Mouse (Mus musculus) heart, embryonic 16.5 days (tissue): ENCODE data around the gene Tnr. TPM values are rescaled to one million over a fixed set of nuclear protein-coding genes. Genes with fewer than 3 reads are reported as not detected.
"Not testable (repeated sequence)": the region's sequence is repeated elsewhere in the genome, so short reads cannot be mapped to it uniquely, and the experiment has no call there.

ENCODE experiments used
- ATAC-seq: fragments of 200-750 bp; cut with Nextera tagmentation; replicated peaks from 2 replicates; pipeline ENCODE4 v1.8.0; 2017; ENCODE audit warnings: moderate number of reproducible peaks; ENCODE audit not compliant: insufficient read depth, low FRiP score; ENCODE audit errors: extremely low read depth
- H3K27ac ChIP-seq: fragments of 300-500 bp; sonication (generic); 2 replicates; pipeline ENCODE4 v1.5.1; 2014; ENCODE audit warnings: mild to moderate bottlenecking, low read length, control low read depth, moderate library complexity
- H3K27me3 ChIP-seq: fragments of 300-500 bp; sonication (generic); 2 replicates; pipeline ENCODE4 v1.6.1; 2014; ENCODE audit warnings: low read length, mixed read lengths; ENCODE audit not compliant: control insufficient read depth, insufficient read depth
- H3K36me3 ChIP-seq: fragments of 300-500 bp; sonication (generic); 2 replicates; pipeline ENCODE4 v1.6.1; 2014; ENCODE audit not compliant: control insufficient read depth, insufficient read depth
- H3K4me1 ChIP-seq: fragments of 300-500 bp; sonication (generic); 2 replicates; pipeline ENCODE4 v1.6.1; 2014; ENCODE audit warnings: low read length, mixed read lengths; ENCODE audit not compliant: control insufficient read depth, insufficient read depth
- H3K4me2 ChIP-seq: fragments of 300-500 bp; sonication (generic); 2 replicates; pipeline ENCODE4 v1.6.1; 2014; ENCODE audit warnings: low read depth, mild to moderate bottlenecking, control low read depth, low read length
- H3K4me3 ChIP-seq: fragments of 300-500 bp; sonication (generic); 2 replicates; pipeline ENCODE4 v1.5.1; 2014; ENCODE audit warnings: mild to moderate bottlenecking, control low read depth, low read length
- H3K9ac ChIP-seq: fragments of 300-500 bp; sonication (generic); 2 replicates; pipeline ENCODE4 v1.6.1; 2014; ENCODE audit warnings: low read length, control low read depth
- H3K9me3 ChIP-seq: fragments of 300-500 bp; sonication (generic); replicated peaks from 2 replicates; pipeline ENCODE4 v1.6.1; 2016; ENCODE audit warnings: low read length; ENCODE audit not compliant: control insufficient read depth
- WGBS: fragments of 180-500 bp; shearing (Covaris S2); extraction: QIAGEN DNeasy Blood & Tissue Kit; methylation state at CpG from one replicate; pipeline ENCODE4 v1.1.7; 2014; 5-methylcytosine and 5-hydroxymethylcytosine counted together
- polyA plus RNA-seq: library from polyadenylated mRNA; unstranded; fragments of >200 nt; fragmentation: Nextera tagmentation; extraction: Ambion mirVana; gene quantifications from 2 replicates; pipeline ENCODE4 v1.2.1, GENCODE M21; 2015

Gene Tnr
- polyA plus RNA-seq, 1 experiment from 2014 or later: 0.32 TPM

DNA sequence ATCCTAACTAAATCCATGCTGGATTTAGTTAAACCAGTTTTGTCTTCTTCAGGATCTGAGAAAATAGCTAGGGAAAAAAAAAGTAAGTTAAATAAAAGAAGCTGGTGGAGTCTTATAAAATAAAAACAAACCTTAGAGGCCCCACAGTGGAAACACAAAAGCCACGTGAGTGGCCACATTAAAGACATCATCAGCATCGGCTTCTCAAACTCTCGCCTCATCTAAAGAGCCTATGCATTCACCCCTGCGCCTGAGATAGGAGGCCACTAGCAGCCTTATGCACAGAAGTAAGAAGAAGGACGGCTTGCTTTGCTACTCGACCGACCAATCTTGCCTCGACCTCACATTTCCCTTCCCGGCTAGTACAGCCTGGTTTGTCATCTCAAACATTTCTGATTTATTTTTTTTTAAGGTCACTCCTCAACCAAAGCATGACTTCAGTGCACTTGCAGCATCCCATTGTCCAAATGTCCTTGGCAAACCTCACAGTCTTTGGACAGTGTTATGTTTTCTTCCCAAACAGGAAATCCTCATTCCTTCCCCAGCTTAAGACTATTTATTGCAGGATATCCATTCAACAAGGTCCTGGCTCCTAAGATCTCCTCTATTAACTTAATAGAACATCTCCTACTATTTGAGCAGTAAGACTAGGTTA is 405.2 kb downstream of the Tnr start:
- H3K36me3 ChIP-seq: no peaks in the 10 kb centered on the region
- no peak for ATAC-seq
- 68% methylated on average over 9 of the region's 9 CpGs for WGBS
- H3K4me2 ChIP-seq: no peak overlapping the region
- H3K27me3 ChIP-seq: no peaks in the 10 kb centered on the region
- no peak overlapping the region for H3K27ac ChIP-seq
- no peaks in the 10 kb centered on the region for H3K4me1 ChIP-seq
- no peaks in the 10 kb centered on the region for H3K9me3 ChIP-seq
- H3K9ac ChIP-seq: no peak overlapping the region
- no peak overlapping the region for H3K4me3 ChIP-seq

DNA sequence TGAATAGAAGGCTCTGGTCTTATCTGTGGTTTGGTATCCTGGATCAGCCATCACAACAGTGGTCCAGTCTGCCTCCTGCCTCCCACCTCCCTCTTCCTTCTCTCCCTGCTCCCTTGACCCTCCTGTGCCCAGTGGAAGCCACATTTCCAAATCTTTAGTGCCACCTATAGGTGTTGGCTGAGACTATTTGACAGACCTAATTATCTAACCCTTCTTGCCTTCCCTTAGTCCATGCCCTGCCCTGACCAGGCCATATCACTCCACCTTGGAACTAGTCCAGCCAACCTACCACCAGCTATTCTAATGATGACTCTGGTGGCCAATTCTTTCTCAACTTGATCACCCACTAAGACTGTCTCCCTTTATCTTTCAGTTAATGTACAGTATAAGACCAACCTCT is 408.5 kb downstream of the Tnr start:
- Histone ChIP-seq H3K9ac (no peak overlapping the region), H3K4me3 (no peak overlapping the region), H3K4me1 (no peaks in the 10 kb centered on the region), H3K4me2 (no peak overlapping the region), H3K27me3 (no peaks in the 10 kb centered on the region), H3K9me3 (no peaks in the 10 kb centered on the region), H3K27ac (no peak overlapping the region), H3K36me3 (no peaks in the 10 kb centered on the region)
- ATAC-seq: no peak

DNA sequence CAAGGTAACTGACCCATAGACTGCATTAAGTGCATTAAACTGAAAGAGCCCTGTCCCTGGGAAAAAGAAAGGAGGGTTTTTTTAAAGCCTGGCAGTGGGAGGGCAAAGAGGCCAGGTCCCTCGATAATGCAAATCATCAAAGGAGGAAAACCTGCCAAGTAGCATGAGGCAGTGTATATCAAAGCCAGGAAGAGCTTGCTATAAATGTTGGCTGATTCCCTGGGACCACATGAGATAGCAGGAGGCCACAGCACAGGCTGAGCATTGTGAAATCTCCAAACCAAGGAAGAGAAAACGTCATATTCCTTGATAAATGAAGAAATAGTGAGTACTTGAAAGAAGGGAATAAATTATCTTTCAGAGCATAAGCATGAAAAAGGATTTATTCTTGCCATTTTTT is 409.0 kb downstream of the Tnr start:
- H3K4me1 ChIP-seq: no peaks in the 10 kb centered on the region
- H3K4me2 ChIP-seq: no peak overlapping the region
- WGBS: 20% methylated on average over 2 of the region's 2 CpGs
- no peak overlapping the region for H3K9ac ChIP-seq
- H3K27me3 ChIP-seq: no peaks in the 10 kb centered on the region
- no peak for ATAC-seq
- H3K36me3 ChIP-seq: no peaks in the 10 kb centered on the region
- H3K27ac ChIP-seq: no peak overlapping the region
- H3K9me3 ChIP-seq: no peaks in the 10 kb centered on the region
- no peak overlapping the region for H3K4me3 ChIP-seq

DNA sequence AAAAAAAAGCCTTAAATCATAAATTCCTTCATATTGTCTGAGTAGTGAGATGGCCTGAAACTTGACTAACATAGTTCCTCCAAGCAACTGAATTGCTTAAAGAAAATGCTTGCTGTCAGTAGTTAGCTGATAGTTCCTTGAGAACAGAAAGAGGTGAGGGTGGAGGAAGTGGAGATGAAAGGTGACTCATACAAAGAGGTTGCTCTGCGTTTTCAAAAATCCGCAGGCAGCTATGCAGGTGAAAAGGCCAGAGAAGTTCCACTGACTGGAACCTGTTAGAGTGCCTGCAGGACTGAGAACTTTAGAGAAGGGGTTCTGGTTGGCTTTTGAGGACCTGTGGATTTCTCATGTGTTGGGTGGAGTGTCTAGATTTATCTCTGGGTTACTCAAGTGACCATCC is 414.9 kb downstream of the Tnr start:
- H3K36me3 ChIP-seq: no peaks in the 10 kb centered on the region
- H3K4me2 ChIP-seq: no peak overlapping the region
- H3K9ac ChIP-seq: no peak overlapping the region
- no peak overlapping the region for H3K4me3 ChIP-seq
- H3K4me1 ChIP-seq: no peaks in the 10 kb centered on the region
- no peak overlapping the region for H3K27ac ChIP-seq
- H3K27me3 ChIP-seq: no peaks in the 10 kb centered on the region
- WGBS: 63% methylated on average over 2 of the region's 2 CpGs
- no peak for ATAC-seq
- H3K9me3 ChIP-seq: no peaks in the 10 kb centered on the region

DNA sequence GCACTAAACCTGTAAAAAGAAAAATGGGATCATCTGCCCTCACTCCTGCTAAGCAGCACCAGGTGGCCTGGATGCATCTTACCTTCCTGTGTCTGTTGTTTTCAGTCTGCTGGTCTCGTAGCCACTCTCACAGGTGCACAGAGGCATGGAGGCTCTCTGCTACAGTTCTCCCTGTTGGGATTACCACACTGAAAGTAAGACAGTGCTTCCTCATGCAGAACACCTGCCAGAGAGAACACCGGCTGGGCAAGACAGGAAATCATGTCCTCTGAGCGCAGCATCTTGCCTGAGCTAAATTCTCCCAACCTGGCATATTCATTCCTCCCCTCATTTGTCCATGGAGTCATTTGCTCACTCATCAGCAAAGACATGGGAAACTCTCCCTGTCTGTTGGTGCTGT is 415.8 kb downstream of the Tnr start:
- no peak overlapping the region for H3K9ac ChIP-seq
- 75% methylated on average over 3 of the region's 3 CpGs for WGBS
- no peaks in the 10 kb centered on the region for H3K9me3 ChIP-seq
- no peaks in the 10 kb centered on the region for H3K27me3 ChIP-seq
- H3K4me3 ChIP-seq: no peak overlapping the region
- H3K4me2 ChIP-seq: no peak overlapping the region
- H3K27ac ChIP-seq: no peak overlapping the region
- no peak; the same call in 1 of the 2 replicates for ATAC-seq
- H3K4me1 ChIP-seq: no peaks in the 10 kb centered on the region
- H3K36me3 ChIP-seq: no peaks in the 10 kb centered on the region

DNA sequence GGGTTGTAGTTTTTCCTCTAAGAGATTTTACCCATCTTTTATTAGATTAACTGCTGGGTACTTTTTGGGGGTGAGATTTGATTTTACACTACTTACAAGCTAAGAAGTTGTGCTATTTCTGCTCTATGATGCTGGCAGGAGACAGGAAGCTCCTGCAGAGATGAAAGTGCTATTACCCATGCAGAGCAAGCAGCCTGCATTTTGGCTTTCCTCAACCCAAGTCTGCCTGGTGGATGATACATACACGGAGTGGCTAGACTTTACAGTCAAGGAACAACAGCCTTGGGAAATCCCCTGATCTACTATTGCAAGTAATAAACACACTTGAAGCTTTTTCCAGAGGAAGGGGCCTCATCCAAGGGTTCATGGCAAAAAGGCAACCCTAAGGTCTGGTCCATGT is 430.0 kb downstream of the Tnr start:
- H3K4me3 ChIP-seq: no peak overlapping the region
- H3K27ac ChIP-seq: no peak overlapping the region
- H3K9me3 ChIP-seq: no peaks in the 10 kb centered on the region
- 43% methylated on average over 1 of the region's 1 CpGs for WGBS
- H3K4me2 ChIP-seq: no peak overlapping the region
- no peak for ATAC-seq
- no peaks in the 10 kb centered on the region for H3K27me3 ChIP-seq
- H3K36me3 ChIP-seq: no peaks in the 10 kb centered on the region
- no peak overlapping the region for H3K9ac ChIP-seq
- no peaks in the 10 kb centered on the region for H3K4me1 ChIP-seq

DNA sequence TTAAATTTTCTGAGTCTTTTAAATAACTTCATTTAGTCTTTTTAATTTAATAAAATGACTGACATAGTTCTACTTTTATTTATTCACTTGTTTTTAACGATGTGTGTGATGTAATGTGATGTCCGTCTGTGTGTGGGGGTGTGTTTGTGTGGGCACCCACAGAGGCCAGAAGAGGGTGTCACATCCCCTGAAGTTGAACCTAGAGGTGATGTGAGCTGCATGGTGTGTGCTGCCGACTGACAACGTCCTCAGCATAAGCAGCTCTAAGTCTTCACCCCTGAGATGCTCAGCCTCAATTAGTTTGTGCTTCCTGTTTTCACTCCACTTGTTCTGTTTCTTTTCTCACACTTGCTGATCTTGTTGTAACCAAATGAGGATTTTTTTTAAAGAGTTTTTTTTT is 439.8 kb downstream of the Tnr start:
- no peak overlapping the region for H3K4me2 ChIP-seq
- H3K36me3 ChIP-seq: no peaks in the 10 kb centered on the region
- H3K9ac ChIP-seq: no peak overlapping the region
- H3K27me3 ChIP-seq: no peaks in the 10 kb centered on the region
- H3K27ac ChIP-seq: no peak overlapping the region
- no peaks in the 10 kb centered on the region for H3K9me3 ChIP-seq
- WGBS: 60% methylated on average over 4 of the region's 4 CpGs
- H3K4me3 ChIP-seq: no peak overlapping the region
- ATAC-seq: no peak
- no peaks in the 10 kb centered on the region for H3K4me1 ChIP-seq

DNA sequence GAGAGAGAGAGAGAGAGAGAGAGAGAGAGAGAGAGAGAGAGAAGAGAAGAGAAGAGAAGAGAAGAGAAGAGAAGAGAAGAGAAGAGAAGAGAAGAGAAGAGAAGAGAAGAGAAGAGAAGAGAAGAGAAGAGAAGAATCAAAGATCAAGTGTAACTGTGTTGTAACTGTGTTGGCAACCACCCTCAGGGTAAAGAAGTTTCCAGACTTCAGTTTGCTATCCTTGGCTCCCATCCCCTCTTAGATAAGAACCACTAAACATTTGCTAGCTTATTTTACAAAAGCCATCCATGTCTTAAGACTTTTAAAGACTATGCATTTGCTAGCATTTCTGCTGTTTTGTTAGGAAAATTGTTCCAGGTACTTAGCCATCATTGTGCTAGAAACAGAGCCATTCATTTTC is 442.7 kb downstream of the Tnr start:
- not testable (repeated sequence) for H3K36me3 ChIP-seq, H3K9ac ChIP-seq, H3K9me3 ChIP-seq, H3K27ac ChIP-seq, H3K4me2 ChIP-seq, H3K4me3 ChIP-seq, H3K4me1 ChIP-seq, H3K27me3 ChIP-seq, ATAC-seq

DNA sequence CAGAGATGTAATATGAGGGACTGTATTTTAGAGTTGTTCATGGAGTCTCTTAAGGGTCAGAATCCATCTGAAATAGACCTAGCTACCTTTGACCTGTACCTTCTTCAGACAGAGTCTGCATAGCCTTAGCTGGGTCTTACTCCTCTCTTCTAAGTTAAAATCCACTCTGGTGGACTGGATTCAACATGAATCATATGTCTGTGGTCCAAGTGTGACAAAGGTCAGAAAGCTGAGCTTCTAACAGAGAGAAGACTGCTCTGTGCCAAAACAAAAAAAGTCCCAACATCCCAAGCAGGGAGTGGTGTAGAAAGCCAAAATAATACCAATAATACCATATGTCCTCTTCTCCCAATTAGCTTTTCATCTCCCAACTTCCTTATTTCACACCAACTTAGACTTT is 444.8 kb downstream of the Tnr start:
- Histone ChIP-seq H3K4me2 (no peak overlapping the region), H3K9me3 (no peaks in the 10 kb centered on the region), H3K4me1 (no peaks in the 10 kb centered on the region), H3K4me3 (no peak overlapping the region), H3K9ac (no peak overlapping the region), H3K27ac (no peak overlapping the region), H3K36me3 (no peaks in the 10 kb centered on the region), H3K27me3 (no peaks in the 10 kb centered on the region)
- no peak for ATAC-seq
